Mouse (Mus musculus) CH12.LX (cell line): Measurements from ENCODE around the gene Tmeff2. TPM values are rescaled to one million over a fixed set of nuclear protein-coding genes. Genes with fewer than 3 reads are reported as not detected.

Experiments used
- DNase-seq: peaks from one replicate; pipeline ENCODE4 v3.0.0-alpha.2; 2013; ENCODE audit errors: extremely low read depth
- H3K27ac ChIP-seq: 2 replicates; pipeline ENCODE4 v1.5.1; 2012; ENCODE audit warnings: low read depth, mild to moderate bottlenecking, control low read depth, moderate library complexity; ENCODE audit not compliant: insufficient read depth
- H3K27me3 ChIP-seq: replicated peaks from 2 replicates; pipeline ENCODE3; 2012; ENCODE audit warnings: inconsistent platforms
- H3K36me3 ChIP-seq, 2 experiments: replicated peaks in 1 of 2; 2 replicates each; pipeline versions ENCODE3 to v1.6.1; 2012; ENCODE audit warnings: inconsistent platforms in 1 of 2, low read length in 1 of 2, mild to moderate bottlenecking in 1 of 2, mixed read lengths in 1 of 2, moderate library complexity in 1 of 2; ENCODE audit not compliant: control insufficient read depth in 1 of 2, insufficient read depth in 1 of 2
- H3K4me1 ChIP-seq, 2 experiments: 2 replicates each; pipeline ENCODE4 v1.6.1; 2012; ENCODE audit warnings: inconsistent platforms in 1 of 2, moderate library complexity in 1 of 2; ENCODE audit not compliant: insufficient read depth in 2 of 2, control insufficient read depth in 1 of 2
- H3K4me2 ChIP-seq: 2 replicates; pipeline ENCODE4 v1.6.1; 2012; ENCODE audit warnings: low read depth, mild to moderate bottlenecking, control low read depth; ENCODE audit not compliant: poor library complexity, insufficient read depth, severe bottlenecking
- H3K4me3 ChIP-seq, 3 experiments: fragments of 150-350 bp in 1 of 3; sonication (generic) in 1 of 3; replicated peaks in 1 of 3; 2 replicates each; pipeline versions ENCODE3 to v1.5.1; 2011 to 2012; ENCODE audit warnings: low read depth in 2 of 3, low read length in 2 of 3, mild to moderate bottlenecking in 2 of 3, moderate library complexity in 2 of 3, control low read depth in 1 of 3, improper control_type of control experiment in 1 of 3, inconsistent platforms in 1 of 3, mixed read lengths in 1 of 3; ENCODE audit not compliant: poor library complexity in 1 of 3
- H3K79me2 ChIP-seq: replicated peaks from 2 replicates; pipeline ENCODE4 v1.6.1; 2012; ENCODE audit warnings: mild to moderate bottlenecking, moderate library complexity; ENCODE audit not compliant: control insufficient read depth, poor library complexity, insufficient read depth, severe bottlenecking; ENCODE audit errors: extremely low read depth
- H3K9ac ChIP-seq: 2 replicates; pipeline ENCODE4 v1.6.1; 2012; ENCODE audit warnings: low read depth, mild to moderate bottlenecking, control low read depth, moderate library complexity; ENCODE audit not compliant: insufficient read depth
- H3K9me3 ChIP-seq: replicated peaks from 2 replicates; pipeline ENCODE3; 2012; ENCODE audit warnings: low read length, inconsistent platforms, mixed read lengths
- BHLHE40 ChIP-seq: IDR thresholded peaks from 2 replicates; pipeline ENCODE4 v1.6.1; 2011; ENCODE audit warnings: mild to moderate bottlenecking, low read depth, low read length, improper control_type of control experiment
- CHD1 ChIP-seq: IDR thresholded peaks from 2 replicates; pipeline ENCODE4 v1.6.1; 2012; ENCODE audit warnings: low read depth, low read length, improper control_type of control experiment, inconsistent platforms
- CHD2 ChIP-seq: IDR thresholded peaks from 2 replicates; pipeline ENCODE4 v1.6.1; 2011; ENCODE audit warnings: low read length, improper control_type of control experiment
- CTCF ChIP-seq, 2 experiments: IDR thresholded peaks in 1 of 2; conservative IDR thresholded peaks in 1 of 2; 2 replicates each; pipeline ENCODE4 v1.5.1; 2011 to 2012; ENCODE audit warnings: low read depth in 2 of 2, low read length in 2 of 2, improper control_type of control experiment in 1 of 2, inconsistent platforms in 1 of 2, mild to moderate bottlenecking in 1 of 2, moderate library complexity in 1 of 2
- ETS1 ChIP-seq: conservative IDR thresholded peaks from 2 replicates; pipeline ENCODE4 v1.6.1; 2012; ENCODE audit warnings: low read depth, mild to moderate bottlenecking, inconsistent platforms, low read length, improper control_type of control experiment, moderate library complexity
- GABPA ChIP-seq: IDR thresholded peaks from 2 replicates; pipeline ENCODE4 v1.6.1; 2012; ENCODE audit warnings: low read depth, low read length, improper control_type of control experiment, inconsistent platforms; ENCODE audit not compliant: insufficient replicate concordance
- HCFC1 ChIP-seq: IDR thresholded peaks from 2 replicates; pipeline ENCODE4 v1.6.1; 2012; ENCODE audit warnings: low read depth, mild to moderate bottlenecking, inconsistent platforms, low read length, improper control_type of control experiment
- JUN ChIP-seq: IDR thresholded peaks from 2 replicates; pipeline ENCODE4 v1.6.1; 2011; ENCODE audit warnings: low read depth, mild to moderate bottlenecking, low read length, improper control_type of control experiment, moderate library complexity; ENCODE audit not compliant: insufficient read depth
- JUND ChIP-seq: conservative IDR thresholded peaks from 2 replicates; pipeline ENCODE4 v1.6.1; 2011; ENCODE audit warnings: low read depth, low read length, improper control_type of control experiment
- KAT2A ChIP-seq: IDR thresholded peaks from 2 replicates; pipeline ENCODE4 v1.6.1; 2012; ENCODE audit warnings: low read length, improper control_type of control experiment, inconsistent platforms; ENCODE audit not compliant: insufficient replicate concordance
- MAX ChIP-seq: IDR thresholded peaks from 2 replicates; pipeline ENCODE4 v1.6.1; 2011; ENCODE audit warnings: low read length, improper control_type of control experiment
- MAZ ChIP-seq: IDR thresholded peaks from 2 replicates; pipeline ENCODE4 v1.6.1; 2012; ENCODE audit warnings: low read depth, mild to moderate bottlenecking, inconsistent platforms, low read length, improper control_type of control experiment, moderate library complexity
- MEF2A ChIP-seq: IDR thresholded peaks from 2 replicates; pipeline ENCODE4 v1.6.1; 2014; ENCODE audit warnings: low read depth, mild to moderate bottlenecking, inconsistent platforms, low read length, improper control_type of control experiment, borderline replicate concordance
- MXI1 ChIP-seq: IDR thresholded peaks from 2 replicates; pipeline ENCODE4 v1.6.1; 2011; ENCODE audit warnings: mild to moderate bottlenecking, low read depth, low read length, improper control_type of control experiment
- MYC ChIP-seq: IDR thresholded peaks from 2 replicates; pipeline ENCODE4 v1.6.1; 2011; ENCODE audit warnings: low read depth, mild to moderate bottlenecking, improper control_type of control experiment, low read length
- POLR2A ChIP-seq: IDR thresholded peaks from 2 replicates; pipeline ENCODE4 v1.6.1; 2011; ENCODE audit warnings: low read depth, mild to moderate bottlenecking, improper control_type of control experiment, low read length
- POLR2AphosphoS2 ChIP-seq: IDR thresholded peaks from 2 replicates; pipeline ENCODE4 v1.6.1; 2011; ENCODE audit warnings: low read depth, low read length, improper control_type of control experiment
- RAD21 ChIP-seq: IDR thresholded peaks from 2 replicates; pipeline ENCODE4 v1.6.1; 2011; ENCODE audit warnings: low read depth, mild to moderate bottlenecking, low read length, improper control_type of control experiment, moderate library complexity
- RCOR1 ChIP-seq: conservative IDR thresholded peaks from 2 replicates; pipeline ENCODE4 v1.6.1; 2012; ENCODE audit warnings: low read depth, mild to moderate bottlenecking, inconsistent platforms, low read length, improper control_type of control experiment
- SMC3 ChIP-seq: IDR thresholded peaks from 2 replicates; pipeline ENCODE4 v1.6.1; 2011; ENCODE audit warnings: low read depth, low read length, improper control_type of control experiment
- TBP ChIP-seq: conservative IDR thresholded peaks from 2 replicates; pipeline ENCODE4 v1.6.1; 2011; ENCODE audit warnings: low read depth, low read length, improper control_type of control experiment
- TCF12 ChIP-seq: IDR thresholded peaks from 2 replicates; pipeline ENCODE4 v1.6.1; 2014; ENCODE audit warnings: low read depth, mild to moderate bottlenecking, inconsistent platforms, low read length, improper control_type of control experiment
- UBTF ChIP-seq: IDR thresholded peaks from 2 replicates; pipeline ENCODE4 v1.6.1; 2012; ENCODE audit warnings: low read depth, mild to moderate bottlenecking, inconsistent platforms, low read length, improper control_type of control experiment, moderate library complexity
- USF1 ChIP-seq: IDR thresholded peaks from 2 replicates; pipeline ENCODE4 v1.6.1; 2014; ENCODE audit warnings: low read depth, mild to moderate bottlenecking, inconsistent platforms, low read length, improper control_type of control experiment
- USF2 ChIP-seq: conservative IDR thresholded peaks from 2 replicates; pipeline ENCODE4 v1.6.1; 2011; ENCODE audit warnings: low read depth, low read length, improper control_type of control experiment
- ZNF384 ChIP-seq: IDR thresholded peaks from 2 replicates; pipeline ENCODE4 v1.6.1; 2012; ENCODE audit warnings: low read depth, low read length, improper control_type of control experiment, inconsistent platforms
- dilution Hi-C: fragments of 300-500 bp; cut with MboI; formaldehyde crosslinking; loops from 2 replicates; pipeline ENCODE4 v1.14.3; 2020; ENCODE audit warnings: low sequenced_read_pairs; ENCODE audit not compliant: extremely low pct_unique_long_range_greater_than_20kb, extremely low pct_ligation_motif_present
- in situ Hi-C: fragments of 300-500 bp; cut with MboI; formaldehyde crosslinking; loops from 3 replicates; pipeline ENCODE4 v1.14.3; 2019; ENCODE audit warnings: low sequenced_read_pairs, low pct_ligation_motif_present, low pct_unique_long_range_greater_than_20kb, mixed read lengths
- polyA plus RNA-seq: library from polyadenylated mRNA; unstranded; fragments of >175 nt; gene quantifications from 2 replicates; pipeline ENCODE4 v1.2.1, GENCODE M21; 2012; ENCODE audit warnings: low read depth; ENCODE audit not compliant: insufficient read length
- total RNA-seq, 2 experiments: library from RNA; depleted of rRNA; stranded (reverse); fragments of 300-350 nt in 1 of 2; fragments of >200 nt in 1 of 2; gene quantifications; 2 replicates each; pipeline ENCODE4 v1.2.3; 2012 to 2014

Gene Tmeff2
- total and polyA plus RNA-seq, 3 experiments, result not detected

DNA sequence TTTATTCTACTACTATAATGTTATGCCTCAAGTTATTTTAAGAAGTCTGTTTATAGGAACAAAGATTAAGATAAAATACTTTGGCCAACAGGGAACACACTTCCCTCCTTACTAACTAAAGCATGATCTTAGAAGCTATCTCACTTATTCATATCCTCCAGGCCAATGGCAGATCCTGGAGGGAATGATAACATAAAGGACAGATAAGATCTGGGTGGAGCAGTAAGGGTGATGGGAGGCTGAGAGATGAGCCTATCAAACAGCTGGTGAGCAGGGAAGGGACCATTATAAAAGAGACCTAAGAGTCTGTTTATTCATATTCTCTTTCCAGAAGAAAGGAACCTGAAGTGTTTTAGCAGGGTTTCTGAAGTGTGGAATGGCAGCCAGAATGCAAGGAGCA is 290.8 kb downstream of the Tmeff2 start:
- Histone ChIP-seq H3K9me3 (no peaks in the 10 kb centered on the region), H3K27me3 (no peaks in the 10 kb centered on the region), H3K27ac (no peak overlapping the region), H3K4me2 (no peak overlapping the region), H3K79me2 (no peaks in the 10 kb centered on the region), H3K4me1 (no peaks in the 10 kb centered on the region), H3K9ac (no peak overlapping the region), H3K4me3 (no peak overlapping the region)
- dilution Hi-C loops (no loop called here), in situ Hi-C loops (no loop called here)
- TF ChIP-seq JUND (no peak), RCOR1 (no peak), ZNF384 (no peak), CHD1 (no peak), USF2 (no peak), RAD21 (no peak), CTCF (conservative IDR thresholded peaks at IDR 0.05 in 1 of 2, IDR thresholded peaks at IDR 0.05 in 1 of 2; ENCODE audit: low read depth in 2 of 2, low read length in 2 of 2) (no peak), MXI1 (no peak), KAT2A (no peak), HCFC1 (no peak), SMC3 (no peak), MYC (no peak), BHLHE40 (no peak), JUN (no peak), POLR2AphosphoS2 (no peak), TBP (no peak), USF1 (no peak), ETS1 (no peak), MAX (no peak)
- TF ChIP-seq, all 38 proteins: peak for 0
- no peak for DNase-seq
- no peaks in the 10 kb centered on the region for H3K36me3 ChIP-seq

DNA sequence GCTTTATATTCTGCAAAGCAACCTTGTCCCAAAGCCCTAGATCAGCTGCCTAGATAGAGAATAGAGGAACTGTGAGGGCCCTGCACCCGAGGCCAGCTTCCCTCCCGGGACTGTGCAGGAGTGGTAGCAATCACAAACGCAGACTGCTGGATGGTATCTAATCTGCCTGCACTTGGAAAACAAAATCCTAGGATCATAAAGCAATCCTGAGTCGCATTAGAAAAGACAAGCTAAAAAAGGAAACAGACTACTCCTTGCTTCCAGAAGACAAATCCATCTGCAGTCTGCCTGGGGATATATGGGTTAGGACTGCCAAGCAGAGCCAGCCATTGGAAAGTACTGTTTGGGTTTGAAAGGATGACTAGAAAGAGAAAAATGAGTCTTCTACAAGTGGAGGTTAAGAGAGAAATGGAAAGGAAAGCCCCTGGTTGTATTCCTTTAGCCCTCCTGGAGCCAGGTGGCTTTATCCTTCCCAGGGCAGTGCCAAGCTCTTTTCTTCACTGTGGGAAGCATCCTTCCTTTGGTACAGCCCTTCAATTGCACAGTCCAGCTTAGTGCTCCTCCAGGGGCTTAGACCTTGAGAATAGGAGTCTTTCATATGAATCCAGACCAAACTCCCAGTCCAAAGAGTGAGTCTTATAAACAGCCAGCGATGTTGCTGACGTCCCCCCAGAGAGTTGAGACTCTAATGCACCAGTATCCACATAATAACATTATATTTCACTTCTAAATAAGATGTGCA is 291.6 kb downstream of the Tmeff2 start:
- Histone ChIP-seq H3K4me2 (no peak overlapping the region), H3K4me1 (no peaks in the 10 kb centered on the region), H3K79me2 (no peaks in the 10 kb centered on the region), H3K27ac (no peak overlapping the region), H3K27me3 (no peaks in the 10 kb centered on the region), H3K4me3 (no peak overlapping the region), H3K9me3 (no peaks in the 10 kb centered on the region), H3K36me3 (no peaks in the 10 kb centered on the region), H3K9ac (no peak overlapping the region)
- in situ Hi-C loops, result no loop called here
- dilution Hi-C loops, result no loop called here
- no peak for DNase-seq
- no peak for TF ChIP-seq GABPA
- no peak for TF ChIP-seq POLR2A
- TF ChIP-seq RCOR1, result no peak
- no peak for TF ChIP-seq USF1
- TF ChIP-seq MEF2A, result no peak
- no peak for TF ChIP-seq UBTF
- no peak for TF ChIP-seq HCFC1
- no peak for TF ChIP-seq KAT2A
- TF ChIP-seq CHD2, result no peak
- TF ChIP-seq MAX, result no peak
- no peak for TF ChIP-seq TCF12
- TF ChIP-seq MAZ, result no peak
- no peak for TF ChIP-seq RAD21
